Mouse (Mus musculus) ovary, postnatal 10 days (tissue): ENCODE measurements around the gene Gm5800.
"Not testable (repeated sequence)": the region's sequence is repeated elsewhere in the genome, so short reads cannot be mapped to it uniquely, and the experiment has no call there.

Experiments
- DNase-seq: peaks from one replicate; pipeline ENCODE4 v3.0.0; 2022; ENCODE audit warnings: low spot score

Gm5800 gene

DNA sequence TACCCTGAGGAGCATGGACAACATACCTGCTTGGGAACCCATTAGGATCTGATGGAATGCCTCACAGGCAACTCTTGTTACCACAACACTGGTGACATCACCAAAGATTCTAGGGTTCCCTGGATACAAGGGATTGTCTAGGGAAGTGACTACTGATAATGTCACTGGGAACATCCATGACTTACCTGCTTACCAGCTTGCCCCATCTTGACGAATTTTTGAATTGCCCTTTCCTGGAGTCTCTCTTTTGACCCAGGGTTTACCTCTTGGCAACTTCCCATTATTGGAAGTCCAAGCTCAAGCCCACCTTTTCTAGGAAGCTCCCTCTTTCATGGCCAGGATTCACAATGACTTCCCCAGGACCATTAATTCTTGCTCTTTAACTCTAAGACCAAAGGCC is at the start of gene Gm5800:
Gene Gm5800 (minus strand): TSS at position 101 of the 400 bp plus-strand sequence.
- no peak for DNase-seq

DNA sequence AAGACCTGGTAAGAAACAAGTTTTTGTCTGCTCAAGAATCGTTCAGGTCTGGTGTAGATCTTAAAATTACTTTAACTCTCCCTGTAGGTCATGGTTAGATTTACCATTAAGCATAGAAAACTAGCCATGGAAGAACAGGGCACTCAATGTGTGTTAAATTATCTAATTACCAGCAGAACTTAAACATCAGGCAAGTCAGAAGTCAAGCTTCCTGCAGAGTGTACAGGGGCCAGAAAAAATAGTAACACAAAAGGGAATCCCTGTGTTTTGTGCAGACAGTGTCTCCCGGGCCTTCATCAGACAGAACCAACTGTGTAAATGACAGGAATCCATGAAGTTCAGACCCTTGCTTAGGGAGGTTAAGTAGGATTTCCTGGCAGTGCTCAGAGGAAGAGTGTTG is 39.0 kb upstream of the Gm5800 start:
- DNase-seq, result no peak

DNA sequence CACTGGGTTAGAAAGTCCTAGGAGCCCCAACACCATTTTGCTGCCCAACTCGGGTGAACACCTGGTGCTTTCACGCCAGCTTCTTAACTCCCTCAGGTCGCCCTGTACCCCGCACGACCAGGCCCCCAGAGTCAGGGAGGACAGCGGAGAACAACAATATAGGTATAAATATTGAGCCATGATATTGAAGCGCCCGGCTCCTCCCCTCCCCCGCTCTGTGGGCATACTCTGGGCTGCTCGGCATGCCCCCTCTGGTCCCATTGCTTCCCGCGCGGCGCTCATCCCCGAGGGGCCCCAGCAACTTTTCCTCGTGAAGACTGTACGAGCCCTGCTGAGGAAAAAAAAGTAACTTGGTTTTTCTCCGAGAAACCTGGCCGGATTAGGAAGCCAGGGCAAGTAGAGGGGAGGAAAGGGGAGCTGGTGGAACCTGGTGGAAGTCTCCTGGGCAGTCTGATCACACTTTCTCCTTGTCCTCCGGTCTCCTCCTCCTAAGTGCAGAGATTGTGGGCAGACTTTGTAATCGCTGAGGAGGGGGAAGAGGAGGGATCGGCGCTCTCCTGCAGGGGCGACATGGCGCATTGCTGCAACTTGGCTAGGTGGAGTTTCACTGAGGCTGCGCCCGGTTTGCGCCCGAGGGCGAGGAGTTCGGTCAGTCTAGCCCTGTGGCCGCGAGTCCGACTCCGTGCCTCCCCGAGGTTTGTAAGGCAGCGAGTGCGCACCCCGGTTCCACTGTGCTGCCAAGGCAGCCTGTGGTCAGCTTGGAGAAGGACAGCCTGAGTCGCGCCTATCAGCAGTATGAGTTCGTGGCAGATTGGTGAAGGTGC is 23.6 kb upstream of the Gm5800 start:
- no peak for DNase-seq

DNA sequence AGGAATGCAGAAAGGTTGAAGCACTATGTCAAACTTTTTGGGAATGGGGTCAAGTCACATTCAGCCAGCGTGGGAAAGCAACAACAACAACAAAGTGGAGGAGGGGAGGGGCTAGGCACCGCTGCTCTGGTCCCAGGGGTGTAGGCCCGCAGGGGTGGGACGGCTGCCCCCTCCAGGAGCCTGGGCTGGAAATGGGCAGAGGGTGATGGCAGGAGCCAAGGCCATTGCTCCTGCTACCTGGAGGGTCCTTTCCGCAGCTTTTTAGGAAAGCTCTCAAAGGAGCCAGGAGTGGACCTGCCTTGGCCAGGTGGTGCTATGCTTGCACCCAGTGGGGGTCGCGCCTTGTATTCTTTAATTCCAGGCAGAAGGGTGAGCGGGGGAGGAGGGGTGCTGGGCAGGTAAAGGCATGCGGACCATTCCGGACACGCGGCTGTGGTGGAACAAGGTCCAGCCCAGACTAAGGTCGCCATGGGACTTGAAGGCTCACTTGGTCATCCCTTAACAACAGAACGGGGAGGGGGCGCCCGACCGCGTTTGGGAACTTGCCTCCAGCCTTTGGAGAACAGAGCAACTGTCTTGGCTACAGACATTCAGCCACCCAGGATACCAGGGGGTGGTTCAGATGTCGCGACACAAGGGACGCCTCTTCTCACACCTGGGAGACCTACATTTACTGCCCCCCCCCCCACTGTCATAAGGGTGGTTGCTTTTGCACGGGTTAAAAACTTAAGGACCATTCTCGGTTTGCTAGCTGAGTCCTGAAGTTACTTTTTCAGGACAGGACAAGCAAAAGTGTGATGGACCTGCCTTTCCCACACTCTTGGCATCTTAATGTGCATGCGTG is 22.4 kb upstream of the Gm5800 start:
- no peak for DNase-seq

DNA sequence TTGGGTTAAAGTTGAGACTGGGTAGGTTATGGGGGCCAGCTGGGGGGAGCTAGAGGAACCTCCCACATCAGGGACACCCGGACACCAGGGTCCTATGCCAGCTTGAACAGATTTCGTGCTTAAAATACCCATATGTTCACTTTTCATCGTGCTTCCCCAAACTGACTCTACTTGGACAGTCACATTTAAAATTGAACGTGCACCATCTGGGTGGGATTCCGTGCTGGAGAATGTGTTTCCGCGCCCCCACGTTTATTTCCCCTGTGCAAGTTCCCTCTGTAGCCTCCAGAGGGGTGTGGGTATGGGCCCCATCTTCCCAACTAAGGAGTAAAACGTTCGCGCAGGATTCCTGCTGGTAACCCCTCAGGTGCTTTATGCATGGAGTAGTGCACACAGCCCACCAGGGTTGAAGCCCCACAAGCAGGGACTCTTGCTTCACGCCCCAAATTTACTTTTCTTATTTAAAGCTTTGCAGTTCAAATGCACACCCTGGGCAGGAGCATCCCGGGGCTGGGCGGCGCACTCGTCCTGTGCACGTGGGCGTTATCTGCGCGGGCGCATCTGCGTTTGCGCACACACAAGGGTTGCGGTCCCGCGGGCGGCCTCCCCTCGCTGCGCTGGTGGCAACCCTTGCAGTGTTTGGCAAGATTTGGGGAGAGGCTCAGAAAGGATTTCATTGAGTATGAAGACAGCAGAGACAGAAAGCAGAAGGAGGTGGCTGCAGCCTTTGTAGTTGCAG is 21.6 kb upstream of the Gm5800 start:
- DNase-seq, result no peak

DNA sequence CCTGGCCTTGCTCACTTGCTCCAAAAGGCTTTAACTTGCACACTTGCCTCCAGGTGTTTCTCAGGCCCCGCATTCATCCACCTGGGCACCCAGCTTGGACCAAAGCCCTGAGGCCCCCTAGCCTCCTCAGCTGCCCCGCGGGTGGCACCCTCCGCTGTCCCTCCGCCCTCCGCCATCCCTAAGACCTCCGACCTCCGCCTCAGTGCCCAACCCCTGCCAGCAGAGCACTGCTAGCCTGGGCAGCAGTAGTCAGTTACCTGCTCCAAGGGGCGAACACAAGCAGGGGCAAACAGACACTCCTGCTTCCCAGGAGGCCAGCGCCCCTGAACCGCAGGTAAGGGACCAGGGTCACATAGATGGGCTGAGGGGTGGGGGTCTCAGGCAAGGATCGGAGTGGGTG is 21.0 kb upstream of the Gm5800 start:
- no peak for DNase-seq

DNA sequence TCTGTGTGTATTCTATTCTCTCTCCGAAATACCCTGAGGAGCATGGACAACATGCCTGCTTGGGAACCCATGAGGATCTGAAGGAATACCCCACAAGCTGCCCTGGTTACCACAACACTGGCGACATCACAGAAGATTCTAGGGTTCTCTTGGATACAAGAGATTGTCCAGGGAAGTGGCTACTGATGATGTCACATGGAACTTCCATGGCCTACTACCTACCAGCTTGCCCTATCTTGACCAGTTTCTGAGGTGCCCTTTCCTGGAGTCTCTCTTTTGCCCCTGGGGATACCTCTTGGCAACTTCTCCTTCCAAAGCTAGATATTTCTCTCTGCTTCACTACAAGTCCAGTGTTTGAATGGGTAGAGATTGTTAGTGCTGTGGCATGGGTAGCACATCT is 21.6 kb downstream of the Gm5800 start, which contains the start of gene Gm17079:
Gene Gm17079 (minus strand): TSS at position 101 of the 400 bp plus-strand sequence.
- DNase-seq, result not testable (repeated sequence)

DNA sequence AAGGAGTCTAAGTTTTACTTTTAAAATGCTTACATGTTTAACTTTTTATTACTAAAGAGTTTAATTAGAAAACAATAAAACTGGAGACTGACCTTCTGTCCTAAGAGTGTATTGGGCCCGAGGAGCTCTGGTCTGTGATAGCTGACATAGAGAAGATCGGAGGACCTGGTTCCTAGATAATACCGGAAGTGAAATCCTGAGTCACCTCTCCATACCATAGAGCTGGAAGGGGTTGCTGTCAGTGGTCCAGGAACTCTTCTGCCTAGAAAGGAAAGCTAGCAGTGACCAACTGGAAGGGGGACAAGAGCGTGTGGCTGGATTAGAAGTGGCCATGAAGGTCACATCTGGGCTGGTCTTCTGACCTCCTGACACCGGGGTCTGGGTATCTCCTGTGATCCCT is 39.7 kb downstream of the Gm5800 start:
- DNase-seq, result no peak
